Mouse (Mus musculus) monocyte, adult 2 months (primary cell): ENCODE measurements at regions not wholly inside any gene's neighbourhood (a gene's known extent, or its start where the extent isn't known, plus 50 kb on each side); places are given as distances from the start of the nearest gene placed in this dataset.

ENCODE experiments used
- DNase-seq, 2 experiments: peaks; one replicate each; pipeline ENCODE4 v3.0.0; 2022; ENCODE audit warnings: low spot score in 2 of 2, low read depth in 1 of 2

GRCm38 (mm10) chr13:107709828-107710227 lies 334.4 kb upstream of the Smim15 start:
- DNase-seq, result no peak

GRCm38 (mm10) chr13:107703736-107704135 lies 340.5 kb upstream of the Smim15 start:
- no peak for DNase-seq

- DNase-seq, result peak; percentile 20 to 31
Measured at GRCm38 (mm10) chr13:107700268-107701139, 343.7 kb upstream of the Smim15 start.

GRCm38 (mm10) chr13:107699251-107699650 lies 345.0 kb upstream of the Smim15 start:
- DNase-seq, result no peak

GRCm38 (mm10) chr13:107698345-107698744 lies 345.9 kb upstream of the Smim15 start:
- no peak for DNase-seq

GRCm38 (mm10) chr13:107692123-107692830 lies 352.0 kb upstream of the Smim15 start:
- DNase-seq, result no peak

GRCm38 (mm10) chr13:107688972-107689371 lies 355.3 kb upstream of the Smim15 start:
- no peak for DNase-seq

GRCm38 (mm10) chr13:107685231-107685630 lies 359.0 kb upstream of the Smim15 start:
- DNase-seq, result no peak

- DNase-seq, result no peak
Measured at GRCm38 (mm10) chr13:107683909-107684308, 360.3 kb upstream of the Smim15 start.

GRCm38 (mm10) chr13:107681719-107682118 lies 362.5 kb upstream of the Smim15 start:
- no peak for DNase-seq

- DNase-seq, result no peak
Measured at GRCm38 (mm10) chr13:107678860-107679259, 365.4 kb upstream of the Smim15 start.

GRCm38 (mm10) chr13:107677091-107677470 lies 367.2 kb upstream of the Smim15 start:
- DNase-seq, result no peak

- no peak for DNase-seq
Measured at GRCm38 (mm10) chr13:107676310-107677090, 367.7 kb upstream of the Smim15 start.

- no peak for DNase-seq
Measured at GRCm38 (mm10) chr13:107672166-107672565, 372.1 kb upstream of the Smim15 start.

GRCm38 (mm10) chr13:107668509-107668908 lies 375.7 kb upstream of the Smim15 start:
- no peak for DNase-seq

GRCm38 (mm10) chr13:107665775-107666174 lies 378.5 kb upstream of the Smim15 start:
- DNase-seq, result no peak

GRCm38 (mm10) chr13:107664197-107664596 lies 380.0 kb upstream of the Smim15 start:
- DNase-seq, result no peak

- DNase-seq, result no peak
Measured at GRCm38 (mm10) chr13:107663745-107664144, 380.5 kb upstream of the Smim15 start.

- no peak for DNase-seq
Measured at GRCm38 (mm10) chr13:107661414-107661813, 382.8 kb upstream of the Smim15 start.

GRCm38 (mm10) chr13:107645865-107646645 lies 398.2 kb upstream of the Smim15 start:
- DNase-seq, result no peak
